Mouse (Mus musculus) forebrain, embryonic 11.5 days (tissue): ENCODE measurements around the gene Gusb. TPM values are rescaled to one million over a fixed set of nuclear protein-coding genes. Genes with fewer than 3 reads are reported as not detected.

Experiments
- ATAC-seq: fragments of 200-750 bp; cut with Nextera tagmentation; replicated peaks from 2 replicates; pipeline ENCODE4 v1.8.0; 2017; ENCODE audit warnings: moderate TSS enrichment; ENCODE audit not compliant: low FRiP score
- DNase-seq: peaks from one replicate; pipeline ENCODE4 v3.0.0-alpha.2; 2017; ENCODE audit warnings: low spot score
- H3K27ac ChIP-seq: fragments of 300-500 bp; sonication (generic); 2 replicates; pipeline ENCODE4 v1.5.1; 2014; ENCODE audit warnings: low read depth, low read length
- H3K27me3 ChIP-seq: fragments of 300-500 bp; sonication (generic); 2 replicates; pipeline ENCODE4 v1.6.1; 2014; ENCODE audit warnings: mild to moderate bottlenecking, low read length, mixed read lengths; ENCODE audit not compliant: control insufficient read depth, insufficient read depth
- H3K36me3 ChIP-seq: fragments of 300-500 bp; sonication (generic); 2 replicates; pipeline ENCODE4 v1.6.1; 2014; ENCODE audit warnings: mild to moderate bottlenecking, low read length, moderate library complexity, mixed read lengths; ENCODE audit not compliant: control insufficient read depth, insufficient read depth
- H3K4me1 ChIP-seq: fragments of 300-500 bp; sonication (generic); replicated peaks from 2 replicates; pipeline ENCODE4 v1.6.1; 2014; ENCODE audit warnings: low read length, mixed read lengths; ENCODE audit not compliant: control insufficient read depth, insufficient read depth
- H3K4me2 ChIP-seq: fragments of 300-500 bp; sonication (generic); 2 replicates; pipeline ENCODE4 v1.6.1; 2014; ENCODE audit warnings: low read depth, mild to moderate bottlenecking, low read length, moderate library complexity, mixed read lengths; ENCODE audit not compliant: severe bottlenecking
- H3K4me3 ChIP-seq: fragments of 300-500 bp; sonication (generic); 2 replicates; pipeline ENCODE4 v1.5.1; 2014; ENCODE audit warnings: low read depth, low read length
- H3K9ac ChIP-seq: fragments of 300-500 bp; sonication (generic); 2 replicates; pipeline ENCODE4 v1.6.1; 2014; ENCODE audit warnings: low read length
- H3K9me3 ChIP-seq: fragments of 300-500 bp; sonication (generic); 2 replicates; pipeline ENCODE4 v1.6.1; 2016; ENCODE audit warnings: low read length, mixed read lengths; ENCODE audit not compliant: control insufficient read depth
- WGBS: fragments of 180-500 bp; shearing (Covaris S2); extraction: QIAGEN DNeasy Blood & Tissue Kit; methylation state at CpG from one replicate; pipeline ENCODE4 v1.1.7; 2014; 5-methylcytosine and 5-hydroxymethylcytosine counted together
- polyA plus RNA-seq: library from polyadenylated mRNA; unstranded; fragments of >200 nt; fragmentation: Nextera tagmentation; extraction: Ambion mirVana; gene quantifications from 2 replicates; pipeline ENCODE4 v1.2.1, GENCODE M21; 2014

The Gusb gene
- polyA plus RNA-seq, 1 experiment from 2014 or later = 29.9 TPM

DNA sequence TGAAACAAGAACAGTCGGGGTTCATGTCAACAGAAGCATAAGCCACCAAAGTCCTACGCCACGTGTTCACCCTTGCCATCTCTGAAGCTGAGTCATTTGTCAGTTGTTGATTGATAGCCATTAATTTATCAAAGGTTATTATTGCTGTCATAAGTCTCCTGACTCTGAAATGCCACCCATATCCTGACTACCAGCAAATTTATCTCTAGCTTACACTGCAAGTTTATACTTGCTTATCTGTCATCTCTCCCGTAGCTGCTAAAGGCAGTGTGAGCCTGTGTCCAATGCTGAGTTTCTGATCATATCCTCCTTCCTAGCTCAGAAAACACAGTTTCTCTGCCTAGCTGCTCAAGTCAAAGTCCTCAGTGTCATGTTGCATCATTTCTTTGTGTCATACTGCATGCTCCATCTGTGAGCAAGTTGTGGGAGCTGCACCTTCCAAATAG lies 28.0 kb downstream of the Gusb start:
- 90% methylated on average over 4 of the region's 4 CpGs for WGBS
- Histone ChIP-seq H3K4me2 (no peak overlapping the region), H3K36me3 (no peaks in the 10 kb centered on the region), H3K27ac (no peak overlapping the region), H3K4me1 (no peaks in the 10 kb centered on the region), H3K4me3 (no peak overlapping the region), H3K27me3 (no peaks in the 10 kb centered on the region), H3K9ac (no peak overlapping the region), H3K9me3 (no peaks in the 10 kb centered on the region)
- no peak for ATAC-seq
- no peak for DNase-seq

DNA sequence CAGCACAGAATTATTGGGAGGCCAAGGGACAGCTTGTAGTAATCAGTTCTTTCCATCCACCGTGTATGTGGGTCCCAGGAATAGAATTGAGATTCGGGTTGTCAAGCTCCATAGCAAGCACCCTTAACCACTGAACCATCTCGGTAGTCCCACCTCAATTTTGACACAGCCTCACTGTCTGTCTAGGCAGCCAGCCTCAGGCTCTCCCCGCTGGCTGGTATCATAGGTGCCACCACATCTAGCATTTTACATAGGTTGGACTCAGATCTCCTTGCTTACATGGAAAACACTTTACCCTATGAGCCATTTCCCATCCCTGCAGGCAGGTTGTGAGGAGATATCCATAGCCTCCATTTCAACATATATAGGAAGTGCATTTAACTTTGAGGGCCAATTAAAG lies 28.5 kb downstream of the Gusb start:
- ATAC-seq = no peak
- H3K36me3 ChIP-seq = no peaks in the 10 kb centered on the region
- no peaks in the 10 kb centered on the region for H3K9me3 ChIP-seq
- no peak overlapping the region for H3K27ac ChIP-seq
- no peak overlapping the region for H3K4me3 ChIP-seq
- H3K4me2 ChIP-seq = no peak overlapping the region
- WGBS = 91% methylated on average over 4 of the region's 4 CpGs
- no peak overlapping the region for H3K9ac ChIP-seq
- no peak for DNase-seq
- H3K27me3 ChIP-seq = no peaks in the 10 kb centered on the region
- H3K4me1 ChIP-seq = no peaks in the 10 kb centered on the region

DNA sequence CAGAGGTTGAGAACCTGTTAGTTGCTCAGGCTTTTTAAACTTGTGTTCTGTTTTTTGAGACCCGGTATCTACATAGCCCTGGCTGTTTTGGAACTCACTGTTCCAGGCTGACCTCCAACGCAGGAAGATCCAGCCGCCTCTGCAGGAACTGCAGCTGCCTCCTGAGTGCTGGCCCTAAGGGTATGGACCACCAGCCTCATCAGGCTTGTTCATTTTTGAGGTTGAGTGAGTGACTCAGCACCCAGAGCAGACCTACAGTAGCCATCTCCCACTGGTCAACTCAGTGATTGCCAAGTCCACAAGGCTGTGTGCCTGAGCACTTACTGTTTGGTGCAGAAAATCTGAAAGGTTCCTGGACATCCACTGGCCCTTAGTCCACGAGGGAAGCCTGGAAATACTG lies 31.4 kb downstream of the Gusb start:
- H3K27me3 ChIP-seq = no peaks in the 10 kb centered on the region
- H3K4me2 ChIP-seq = no peak overlapping the region
- 90% methylated on average over 4 of the region's 4 CpGs for WGBS
- no peak overlapping the region for H3K4me3 ChIP-seq
- ATAC-seq = no peak
- H3K9ac ChIP-seq = no peak overlapping the region
- H3K27ac ChIP-seq = no peak overlapping the region
- no peak for DNase-seq
- H3K36me3 ChIP-seq = no peaks in the 10 kb centered on the region
- H3K4me1 ChIP-seq = no peaks in the 10 kb centered on the region
- H3K9me3 ChIP-seq = no peaks in the 10 kb centered on the region

DNA sequence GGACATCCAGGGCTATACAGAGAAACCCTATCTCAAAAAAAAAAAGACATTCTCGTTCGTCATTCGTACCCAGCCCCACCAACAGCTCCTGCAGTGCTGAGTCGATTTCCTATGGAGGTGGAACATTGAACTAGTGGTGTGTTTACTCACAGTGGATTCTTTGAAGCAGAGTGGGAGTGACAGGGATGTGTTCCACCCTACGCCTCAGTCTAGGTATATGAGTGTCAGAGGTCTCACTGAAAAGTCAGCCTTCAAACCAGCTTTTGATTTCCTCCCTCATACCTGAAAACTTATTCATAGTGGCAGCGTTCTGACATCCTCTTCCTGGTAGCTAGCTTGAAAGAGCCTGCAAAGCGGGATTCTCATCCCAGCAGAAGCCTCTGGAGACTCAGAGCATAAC lies 34.4 kb downstream of the Gusb start:
- no peaks in the 10 kb centered on the region for H3K9me3 ChIP-seq
- H3K4me3 ChIP-seq = no peak overlapping the region
- ATAC-seq = no peak
- H3K4me2 ChIP-seq = no peak overlapping the region
- no peaks in the 10 kb centered on the region for H3K27me3 ChIP-seq
- no peaks in the 10 kb centered on the region for H3K36me3 ChIP-seq
- DNase-seq = no peak
- H3K9ac ChIP-seq = no peak overlapping the region
- no peak overlapping the region for H3K27ac ChIP-seq
- WGBS = 86% methylated on average over 7 of the region's 7 CpGs
- no peaks in the 10 kb centered on the region for H3K4me1 ChIP-seq

DNA sequence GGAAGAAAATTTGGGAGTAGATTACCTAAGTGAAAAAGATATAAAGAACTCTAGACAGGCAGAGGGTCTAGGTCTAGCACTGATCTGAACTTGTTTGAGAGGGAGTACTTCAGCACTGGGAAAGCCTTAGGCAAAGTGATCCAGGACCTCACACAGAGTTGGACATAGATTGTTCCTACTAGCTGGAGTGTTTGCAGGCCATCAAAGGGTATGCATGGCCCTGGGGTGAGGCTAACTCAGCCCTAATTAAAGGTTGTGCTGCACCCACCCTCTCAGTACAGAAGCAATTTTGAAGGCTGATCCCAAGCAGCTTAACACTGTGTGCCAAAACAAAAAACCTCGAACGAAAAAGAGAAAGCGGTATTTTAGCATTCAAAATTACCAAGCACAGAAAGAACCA lies 36.4 kb downstream of the Gusb start:
- Histone ChIP-seq H3K27ac (no peak overlapping the region), H3K27me3 (no peaks in the 10 kb centered on the region), H3K4me3 (no peak overlapping the region), H3K9ac (no peak overlapping the region), H3K4me1 (no peaks in the 10 kb centered on the region), H3K4me2 (no peak overlapping the region), H3K36me3 (no peaks in the 10 kb centered on the region), H3K9me3 (no peaks in the 10 kb centered on the region)
- ATAC-seq (no peak), DNase-seq (no peak)
- WGBS = 67% methylated on average over 3 of the region's 3 CpGs

DNA sequence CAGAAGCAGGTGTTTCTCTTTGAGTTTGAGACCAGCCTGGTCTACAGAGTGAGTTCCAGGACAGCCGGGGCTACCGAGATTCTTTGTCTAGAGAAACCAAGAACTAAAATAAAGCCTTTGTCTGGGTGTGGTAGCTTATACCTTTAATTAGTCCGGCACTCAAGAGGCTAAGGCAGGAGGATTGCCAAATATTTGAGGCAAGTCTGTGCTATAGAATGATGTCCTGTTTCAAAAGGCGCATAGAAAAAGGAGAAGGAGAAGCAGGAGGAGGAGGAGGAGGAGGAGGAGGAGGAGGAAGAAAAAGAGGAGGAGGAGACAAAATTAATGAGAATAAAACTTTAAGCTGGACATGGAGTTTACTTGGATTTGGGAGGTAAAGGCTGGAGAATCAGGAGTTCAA lies 39.6 kb downstream of the Gusb start:
- no peak overlapping the region for H3K4me2 ChIP-seq
- H3K9ac ChIP-seq = no peak overlapping the region
- H3K27ac ChIP-seq = no peak overlapping the region
- no peak overlapping the region for H3K4me3 ChIP-seq
- 54% methylated on average over 4 of the region's 4 CpGs for WGBS
- no peaks in the 10 kb centered on the region for H3K27me3 ChIP-seq
- DNase-seq = no peak
- no peaks in the 10 kb centered on the region for H3K9me3 ChIP-seq
- H3K36me3 ChIP-seq = no peaks in the 10 kb centered on the region
- no peak for ATAC-seq
- H3K4me1 ChIP-seq = no peaks in the 10 kb centered on the region

DNA sequence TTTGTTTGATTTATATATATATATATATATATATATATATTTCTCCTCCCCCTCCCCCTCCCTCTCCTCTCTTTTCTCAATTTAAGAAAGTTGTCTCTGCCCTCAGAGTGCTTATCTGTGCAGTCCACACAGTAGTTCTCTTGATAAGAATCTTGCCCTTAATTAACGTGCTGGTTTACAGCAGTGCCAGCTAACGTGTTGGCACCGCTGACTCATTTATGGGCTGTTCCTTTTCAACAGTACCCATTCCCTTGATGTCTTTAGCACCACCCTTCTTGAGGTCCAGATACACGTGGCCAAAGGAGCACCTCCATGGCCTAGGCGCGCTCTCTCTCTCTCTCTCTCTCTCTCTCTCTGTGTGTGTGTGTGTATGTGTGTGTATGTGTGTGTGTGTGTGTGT lies 47.1 kb downstream of the Gusb start:
- no peaks in the 10 kb centered on the region for H3K27me3 ChIP-seq
- no peak overlapping the region for H3K9ac ChIP-seq
- whole genome bisulfite sequencing = 86% methylated on average over 6 of the region's 6 CpGs
- DNase-seq (no peak), ATAC-seq (no peak)
- no peaks in the 10 kb centered on the region for H3K9me3 ChIP-seq
- no peak overlapping the region for H3K4me3 ChIP-seq
- no peak overlapping the region for H3K27ac ChIP-seq
- H3K4me1 ChIP-seq = no peaks in the 10 kb centered on the region
- H3K36me3 ChIP-seq = no peaks in the 10 kb centered on the region
- no peak overlapping the region for H3K4me2 ChIP-seq

DNA sequence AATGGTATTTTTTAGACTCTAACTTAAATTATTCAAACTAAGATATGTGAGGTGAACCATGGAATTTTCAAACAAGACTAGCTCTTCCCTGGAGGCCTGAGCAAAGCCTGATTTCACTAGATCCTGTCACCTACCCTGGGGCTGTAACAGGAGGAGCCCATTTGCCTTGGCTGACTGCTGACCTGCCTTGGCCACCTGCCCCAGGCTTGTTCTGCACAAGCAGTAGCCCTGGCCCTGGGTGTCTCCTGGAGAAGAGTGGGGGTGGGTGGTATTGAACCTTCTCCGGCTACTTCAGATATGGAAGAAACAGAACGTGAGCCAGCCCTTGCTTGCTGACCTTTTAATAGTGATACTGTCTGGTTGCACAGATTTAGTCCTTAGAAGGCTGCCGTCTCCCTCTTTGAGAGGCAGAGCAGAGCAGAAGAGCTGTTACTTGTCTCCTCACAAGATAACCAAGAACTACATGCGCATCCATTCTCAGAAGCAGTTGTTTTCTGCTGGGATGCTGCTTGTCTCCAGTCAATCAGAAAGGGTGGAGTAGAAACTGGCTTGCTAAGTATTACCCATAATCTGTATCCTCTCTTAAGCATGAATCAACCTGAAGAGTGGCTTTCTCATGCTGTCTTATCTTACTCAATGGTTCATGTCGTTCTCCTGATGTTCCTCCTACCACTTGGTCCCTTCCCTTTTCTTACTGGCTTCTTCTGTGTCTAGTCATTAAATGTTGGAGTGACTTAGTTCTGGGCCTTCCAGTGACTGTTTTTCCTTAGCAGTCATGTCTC lies 48.2 kb downstream of the Gusb start:
- H3K4me3 ChIP-seq = no peak overlapping the region
- no peak overlapping the region for H3K27ac ChIP-seq
- no peaks in the 10 kb centered on the region for H3K36me3 ChIP-seq
- no peaks in the 10 kb centered on the region for H3K9me3 ChIP-seq
- no peaks in the 10 kb centered on the region for H3K4me1 ChIP-seq
- no peaks in the 10 kb centered on the region for H3K27me3 ChIP-seq
- 88% methylated on average over 5 of the region's 5 CpGs for WGBS
- H3K4me2 ChIP-seq = no peak overlapping the region
- no peak for DNase-seq
- H3K9ac ChIP-seq = no peak overlapping the region
- ATAC-seq = no peak

DNA sequence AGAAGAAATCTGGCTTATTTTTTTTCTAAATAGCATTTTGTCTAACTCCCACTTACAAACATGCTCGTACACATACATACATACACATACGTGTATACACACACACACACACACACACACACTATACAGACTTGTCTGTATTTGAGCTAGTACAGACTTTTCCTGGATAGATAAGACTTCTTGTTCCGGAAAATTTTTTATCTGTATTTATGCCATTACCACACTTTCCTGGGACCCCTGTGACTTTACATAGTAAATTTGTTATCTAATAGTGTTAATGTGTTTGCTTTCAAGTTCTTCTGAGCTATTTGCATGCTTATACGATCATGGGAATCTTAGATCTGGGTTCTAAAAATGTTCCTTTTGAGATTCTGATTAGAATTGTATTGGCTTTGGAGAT lies 50.7 kb downstream of the Gusb start:
- H3K27ac ChIP-seq = no peak overlapping the region
- DNase-seq (no peak), ATAC-seq (no peak)
- no peaks in the 10 kb centered on the region for H3K36me3 ChIP-seq
- H3K9ac ChIP-seq = no peak overlapping the region
- WGBS = 91% methylated on average over 4 of the region's 4 CpGs
- H3K4me3 ChIP-seq = no peak overlapping the region
- no peaks in the 10 kb centered on the region for H3K27me3 ChIP-seq
- H3K4me2 ChIP-seq = no peak overlapping the region
- no peaks in the 10 kb centered on the region for H3K9me3 ChIP-seq
- H3K4me1 ChIP-seq = no peaks in the 10 kb centered on the region
